Mouse (Mus musculus) cerebellum, adult (tissue): ENCODE measurements around the gene Gm37240.
A peak's percentile ranks its signal among the peaks of the same experiment; 100 is the strongest.

ENCODE experiments used
- ATAC-seq: cut with Nextera tagmentation; 2 replicates; pipeline ENCODE4 v1.9.2; 2017; ENCODE audit warnings: mild to moderate bottlenecking, moderate library complexity, mixed read lengths; ENCODE audit not compliant: insufficient number of reproducible peaks, low FRiP score, low TSS enrichment

Gm37240 gene

GRCm38 (mm10) chr3:85174542-85175469 is 712.5 kb downstream of the Gm37240 start:
- ATAC-seq, result no peak

GRCm38 (mm10) chr3:85173441-85174071 is 713.8 kb downstream of the Gm37240 start:
- no peak for ATAC-seq

- ATAC-seq, result peak; percentile 77
Measured at GRCm38 (mm10) chr3:85172532-85172931, 714.8 kb downstream of the Gm37240 start.

DNA sequence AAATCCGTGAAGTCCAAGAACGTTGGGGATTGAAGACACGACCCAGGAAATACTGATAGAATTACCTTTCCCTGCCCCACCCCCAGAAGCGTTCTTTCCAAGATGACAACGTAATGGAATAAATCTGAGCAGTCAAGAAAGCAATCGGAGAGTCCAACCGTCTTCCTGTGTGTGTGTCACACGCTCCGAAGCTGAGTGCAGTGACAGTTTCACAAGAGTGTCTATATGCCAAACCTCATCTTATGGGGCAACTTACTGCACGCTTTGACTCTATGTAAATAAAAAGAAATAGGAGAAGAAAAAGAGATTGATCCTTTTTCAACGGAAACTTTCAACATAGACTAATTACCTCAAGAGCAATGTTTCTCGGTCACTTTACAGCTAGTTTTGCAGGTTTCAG is 715.2 kb downstream of the Gm37240 start:
- ATAC-seq, result no peak

GRCm38 (mm10) chr3:85168816-85169215 is 718.5 kb downstream of the Gm37240 start:
- no peak for ATAC-seq

GRCm38 (mm10) chr3:85164931-85165330 is 722.4 kb downstream of the Gm37240 start:
- ATAC-seq, result no peak

- no peak for ATAC-seq
Measured at GRCm38 (mm10) chr3:85163396-85163795, 723.9 kb downstream of the Gm37240 start.

DNA sequence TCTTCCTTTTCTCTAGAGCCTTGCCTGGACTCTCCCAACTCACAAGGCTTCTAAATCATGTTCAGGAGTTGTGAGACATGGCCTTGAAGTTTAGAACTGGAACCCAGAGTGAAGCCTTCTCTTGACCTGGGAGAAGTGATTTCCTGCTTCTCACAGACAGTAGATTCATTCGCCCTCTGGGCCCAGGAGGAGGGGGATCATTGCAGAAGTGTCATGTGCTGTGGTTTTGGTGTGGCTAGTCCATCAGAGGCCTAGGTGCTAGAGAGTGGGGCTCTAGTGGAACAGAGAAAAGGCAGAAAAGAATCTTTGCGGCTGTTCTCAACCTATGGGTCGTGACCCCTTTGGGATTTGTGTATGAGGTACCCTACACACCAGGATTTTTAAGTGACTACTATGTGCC is 724.9 kb downstream of the Gm37240 start:
- ATAC-seq, result no peak

GRCm38 (mm10) chr3:85160816-85161215 is 726.5 kb downstream of the Gm37240 start:
- ATAC-seq, result no peak

DNA sequence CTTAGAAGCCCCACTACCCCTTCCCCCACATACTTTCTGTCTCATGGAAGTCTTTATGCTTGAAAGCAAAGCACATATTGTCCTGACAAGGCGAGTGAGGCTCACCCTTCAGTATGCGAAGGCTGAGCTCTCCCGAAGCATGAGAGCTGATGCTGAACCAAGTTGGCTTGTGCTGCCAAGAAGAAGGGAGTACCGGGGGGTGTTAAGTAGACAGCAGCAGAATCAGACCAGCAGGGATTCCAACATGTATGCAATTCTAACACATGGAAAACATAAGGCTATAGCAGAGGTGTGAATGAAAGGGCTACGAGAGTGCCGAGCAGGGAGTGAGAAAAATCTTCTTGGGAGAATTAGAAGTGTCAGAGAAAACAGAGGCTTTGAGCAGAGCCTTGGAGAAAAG is 727.7 kb downstream of the Gm37240 start:
- no peak for ATAC-seq

GRCm38 (mm10) chr3:85148816-85149215 is 738.5 kb downstream of the Gm37240 start:
- ATAC-seq, result no peak

GRCm38 (mm10) chr3:85148038-85148550 is 739.2 kb downstream of the Gm37240 start:
- ATAC-seq, result no peak

GRCm38 (mm10) chr3:85145568-85145967 is 741.8 kb downstream of the Gm37240 start:
- ATAC-seq, result no peak

- ATAC-seq, result no peak
Measured at GRCm38 (mm10) chr3:85145076-85145475, 742.2 kb downstream of the Gm37240 start.

DNA sequence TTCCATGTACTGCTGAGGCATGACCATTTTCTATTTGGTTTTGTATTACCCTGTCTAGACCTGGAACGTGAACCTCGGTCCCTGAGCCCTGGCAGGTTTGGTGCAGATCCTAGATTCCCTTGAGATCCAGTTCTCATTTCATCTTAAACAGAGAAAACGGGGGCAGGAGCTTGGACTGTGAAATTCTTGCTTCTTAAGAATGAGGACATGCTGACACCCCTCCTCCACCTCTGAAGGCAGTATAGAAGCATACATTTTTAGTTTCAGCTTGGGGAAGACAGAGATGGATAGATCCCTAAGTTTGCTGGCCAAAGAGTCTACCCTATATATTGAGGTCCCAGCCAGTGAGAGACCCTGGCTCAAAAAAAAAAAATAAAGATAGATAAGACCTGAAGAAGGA is 742.9 kb downstream of the Gm37240 start:
- ATAC-seq, result no peak

- ATAC-seq, result no peak
Measured at GRCm38 (mm10) chr3:85140488-85140887, 746.8 kb downstream of the Gm37240 start.

DNA sequence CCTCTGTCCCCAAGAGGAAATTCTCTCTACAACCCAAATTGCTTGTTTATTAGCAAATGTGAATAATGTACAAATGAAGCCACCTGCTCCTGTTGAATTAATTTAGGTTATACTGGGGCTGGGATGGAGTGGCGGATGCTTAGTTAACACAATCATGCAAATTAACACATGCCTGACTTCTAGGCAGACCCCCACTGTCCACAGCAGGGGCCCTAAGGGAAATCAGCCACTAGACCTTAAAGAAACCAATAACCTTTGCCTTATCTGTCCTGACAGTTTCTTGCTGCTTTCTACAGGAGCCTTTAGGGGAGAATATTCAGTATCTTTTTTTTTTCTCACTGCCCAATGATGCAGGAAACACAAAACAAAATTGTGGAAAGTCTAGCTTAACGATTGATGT is 748.9 kb downstream of the Gm37240 start:
- no peak for ATAC-seq

DNA sequence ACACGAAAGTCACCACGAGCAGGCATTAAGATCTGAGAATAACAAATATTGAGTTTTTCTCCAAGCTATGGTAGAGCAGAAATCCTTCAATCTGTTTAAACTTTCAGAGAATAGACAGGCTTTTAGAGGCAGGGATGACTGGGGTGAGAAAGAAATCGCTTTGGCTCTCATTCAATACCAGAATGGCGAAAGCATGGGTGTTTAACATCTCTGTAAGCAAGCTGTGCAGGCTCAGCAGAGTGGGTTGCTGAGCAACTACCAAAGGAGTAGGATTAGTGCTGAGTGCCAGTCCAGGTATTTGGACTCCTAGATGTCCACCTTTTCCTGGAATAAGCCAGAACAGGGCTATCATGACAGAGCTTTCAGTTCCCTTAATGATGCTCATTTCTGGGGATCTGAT is 753.8 kb downstream of the Gm37240 start:
- no peak for ATAC-seq

- ATAC-seq, result no peak
Measured at GRCm38 (mm10) chr3:85131878-85132277, 755.4 kb downstream of the Gm37240 start.

DNA sequence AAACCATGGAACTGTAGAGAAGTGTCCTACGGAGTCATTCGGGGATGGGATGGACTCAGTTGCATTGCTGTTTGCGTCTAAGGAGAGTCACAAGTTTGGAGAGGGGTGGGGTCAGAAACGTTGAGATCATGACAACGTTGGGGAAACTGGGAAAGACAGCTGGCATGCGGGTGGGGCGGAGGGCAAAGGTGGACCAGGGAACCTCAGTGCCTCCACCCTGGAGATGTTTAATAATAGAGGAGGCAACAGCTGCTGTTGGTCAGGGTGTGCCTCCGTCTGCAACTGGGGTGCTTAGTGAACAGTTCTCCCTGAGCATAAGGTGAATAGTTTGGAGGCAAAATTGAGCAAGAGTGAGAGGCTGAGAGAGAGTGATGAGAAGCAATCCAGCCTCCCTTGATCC is 758.8 kb downstream of the Gm37240 start:
- no peak for ATAC-seq

GRCm38 (mm10) chr3:85126970-85127369 is 760.3 kb downstream of the Gm37240 start:
- ATAC-seq, result no peak
